Mouse (Mus musculus) hindbrain, embryonic 16.5 days (tissue): ENCODE measurements around the gene Tchhl1. TPM values are rescaled to one million over a fixed set of nuclear protein-coding genes. Genes with fewer than 3 reads are reported as not detected.

Experiments
- ATAC-seq: fragments of 200-750 bp; cut with Nextera tagmentation; 2 replicates; pipeline ENCODE4 v1.8.0; 2017; ENCODE audit warnings: moderate TSS enrichment, moderate library complexity
- H3K27ac ChIP-seq: fragments of 300-500 bp; sonication (generic); 2 replicates; pipeline ENCODE4 v1.5.1; 2014; ENCODE audit warnings: low read depth, mild to moderate bottlenecking, control low read depth, low read length, moderate library complexity
- H3K27me3 ChIP-seq: fragments of 300-500 bp; sonication (generic); replicated peaks from 2 replicates; pipeline ENCODE4 v1.6.1; 2014; ENCODE audit warnings: low read length; ENCODE audit not compliant: control insufficient read depth, insufficient read depth
- H3K36me3 ChIP-seq: fragments of 300-500 bp; sonication (generic); 2 replicates; pipeline ENCODE4 v1.6.1; 2014; ENCODE audit warnings: mild to moderate bottlenecking, low read length, moderate library complexity, mixed read lengths; ENCODE audit not compliant: control insufficient read depth, insufficient read depth
- H3K4me1 ChIP-seq: fragments of 300-500 bp; sonication (generic); 2 replicates; pipeline ENCODE4 v1.6.1; 2014; ENCODE audit warnings: low read depth, low read length; ENCODE audit not compliant: control insufficient read depth, insufficient read depth
- H3K4me2 ChIP-seq: fragments of 300-500 bp; sonication (generic); 2 replicates; pipeline ENCODE4 v1.6.1; 2014; ENCODE audit warnings: mild to moderate bottlenecking, low read length, control low read depth, moderate library complexity
- H3K4me3 ChIP-seq: fragments of 300-500 bp; sonication (generic); 2 replicates; pipeline ENCODE4 v1.5.1; 2014; ENCODE audit warnings: mild to moderate bottlenecking, low read length, control low read depth, moderate library complexity
- H3K9ac ChIP-seq: fragments of 300-500 bp; sonication (generic); 2 replicates; pipeline ENCODE4 v1.6.1; 2014; ENCODE audit warnings: low read depth, mild to moderate bottlenecking, control low read depth, low read length, moderate library complexity
- H3K9me3 ChIP-seq: fragments of 300-500 bp; sonication (generic); 2 replicates; pipeline ENCODE4 v1.6.1; 2014; ENCODE audit warnings: mild to moderate bottlenecking, low read length, moderate library complexity; ENCODE audit not compliant: control insufficient read depth
- WGBS: fragments of 180-500 bp; shearing (Covaris S2); extraction: QIAGEN DNeasy Blood & Tissue Kit; methylation state at CpG from one replicate; pipeline ENCODE4 v1.1.7; 2014; 5-methylcytosine and 5-hydroxymethylcytosine counted together
- polyA plus RNA-seq: library from polyadenylated mRNA; unstranded; fragments of >200 nt; fragmentation: Nextera tagmentation; extraction: Ambion mirVana; gene quantifications from 2 replicates; pipeline ENCODE4 v1.2.1, GENCODE M21; 2015

Gene Tchhl1
- polyA plus RNA-seq, 1 experiment from 2014 or later: not detected

- H3K4me2 ChIP-seq: peak overlapping the region; percentile 84
- peak; percentile 78 for ATAC-seq
- peak overlapping the region; percentile 59 for H3K9ac ChIP-seq
- peak overlapping the region; percentile 64 for H3K4me3 ChIP-seq
- peaks cover 3% of the 10 kb centered on the region; the same call in 1 of the 2 replicates for H3K27me3 ChIP-seq
- peak overlapping the region; percentile 3 for H3K27ac ChIP-seq
- H3K36me3 ChIP-seq: no peaks in the 10 kb centered on the region
- peaks cover 19% of the 10 kb centered on the region for H3K4me1 ChIP-seq
- WGBS: under 1% methylated on average over 59 of the region's 59 CpGs
- H3K9me3 ChIP-seq: no peaks in the 10 kb centered on the region
These were observed 21.3 kb upstream of the Tchhl1 start for GRCm38 (mm10) chr3:93447138-93447841.

- ATAC-seq: no peak
- Histone ChIP-seq H3K27me3 (no peaks in the 10 kb centered on the region), H3K9ac (no peak overlapping the region), H3K9me3 (no peaks in the 10 kb centered on the region), H3K36me3 (no peaks in the 10 kb centered on the region), H3K4me1 (no peaks in the 10 kb centered on the region), H3K4me2 (no peak overlapping the region), H3K4me3 (no peak overlapping the region), H3K27ac (no peak overlapping the region)
- WGBS: 71% methylated on average over 3 of the region's 3 CpGs
These were observed 2.0 kb upstream of the Tchhl1 start for GRCm38 (mm10) chr3:93466556-93466955.

DNA sequence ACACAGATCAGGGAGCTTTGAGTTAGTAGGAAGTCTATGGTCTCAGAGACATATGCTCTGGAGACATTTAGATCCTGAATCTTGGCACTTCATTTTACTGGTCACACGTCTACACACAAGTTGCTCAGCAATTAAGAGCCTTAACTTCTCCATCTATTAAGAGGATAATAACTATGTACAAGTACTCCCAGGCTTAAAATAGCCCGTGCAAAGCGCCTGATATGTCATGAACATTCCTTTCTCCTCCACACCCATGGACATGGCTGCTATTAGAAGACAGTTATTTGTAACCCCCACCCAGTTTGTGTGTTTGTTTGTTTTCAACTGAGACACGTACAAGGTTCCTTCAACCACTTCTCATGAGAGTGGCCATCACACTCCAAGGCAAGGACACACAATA is 1.4 kb upstream of the Tchhl1 start:
- H3K4me3 ChIP-seq: no peak overlapping the region
- H3K9me3 ChIP-seq: no peaks in the 10 kb centered on the region
- no peaks in the 10 kb centered on the region for H3K27me3 ChIP-seq
- 92% methylated on average over 4 of the region's 4 CpGs for WGBS
- ATAC-seq: no peak
- H3K4me1 ChIP-seq: no peaks in the 10 kb centered on the region
- H3K36me3 ChIP-seq: no peaks in the 10 kb centered on the region
- H3K27ac ChIP-seq: no peak overlapping the region
- H3K9ac ChIP-seq: no peak overlapping the region
- H3K4me2 ChIP-seq: no peak overlapping the region

DNA sequence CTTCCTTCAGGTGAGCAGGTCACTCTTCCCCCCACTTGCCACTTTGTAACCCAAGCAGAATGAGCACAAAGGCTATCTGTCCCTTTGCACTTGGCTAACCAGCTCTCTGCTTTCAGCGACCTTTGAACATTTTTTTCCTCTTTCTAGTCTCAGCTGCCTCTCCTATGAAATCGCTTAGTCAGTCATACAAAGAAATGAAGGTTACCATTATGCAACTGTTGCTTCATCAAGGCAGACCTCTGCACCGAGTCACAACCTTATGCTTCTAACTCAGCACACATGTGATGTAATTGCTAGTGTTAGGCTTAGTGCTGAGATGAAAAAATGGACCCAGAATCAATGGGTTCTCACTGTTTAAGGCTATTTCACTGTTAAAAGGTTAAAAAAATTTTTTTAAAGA is 1.1 kb downstream of the Tchhl1 start:
- Histone ChIP-seq H3K27ac (no peak overlapping the region), H3K27me3 (no peaks in the 10 kb centered on the region), H3K4me3 (no peak overlapping the region), H3K4me2 (no peak overlapping the region), H3K36me3 (no peaks in the 10 kb centered on the region), H3K9ac (no peak overlapping the region), H3K4me1 (no peaks in the 10 kb centered on the region), H3K9me3 (no peaks in the 10 kb centered on the region)
- WGBS: 80% methylated on average over 3 of the region's 3 CpGs
- no peak for ATAC-seq

- no peak overlapping the region for H3K4me3 ChIP-seq
- no peaks in the 10 kb centered on the region for H3K36me3 ChIP-seq
- no peaks in the 10 kb centered on the region for H3K27me3 ChIP-seq
- 98% methylated on average over 1 of the region's 1 CpGs for WGBS
- H3K4me2 ChIP-seq: no peak overlapping the region
- H3K27ac ChIP-seq: no peak overlapping the region
- no peaks in the 10 kb centered on the region for H3K9me3 ChIP-seq
- H3K4me1 ChIP-seq: no peaks in the 10 kb centered on the region
- no peak overlapping the region for H3K9ac ChIP-seq
- ATAC-seq: no peak
These were observed 11.5 kb downstream of the Tchhl1 start for GRCm38 (mm10) chr3:93480053-93480452.

- Histone ChIP-seq H3K4me1 (no peaks in the 10 kb centered on the region), H3K36me3 (no peaks in the 10 kb centered on the region), H3K27ac (no peak overlapping the region), H3K4me2 (no peak overlapping the region), H3K9me3 (no peaks in the 10 kb centered on the region), H3K4me3 (no peak overlapping the region), H3K9ac (no peak overlapping the region), H3K27me3 (no peaks in the 10 kb centered on the region)
- no peak for ATAC-seq
- 81% methylated on average over 2 of the region's 2 CpGs for WGBS
These were observed 13.5 kb downstream of the Tchhl1 start for GRCm38 (mm10) chr3:93481982-93482616.

DNA sequence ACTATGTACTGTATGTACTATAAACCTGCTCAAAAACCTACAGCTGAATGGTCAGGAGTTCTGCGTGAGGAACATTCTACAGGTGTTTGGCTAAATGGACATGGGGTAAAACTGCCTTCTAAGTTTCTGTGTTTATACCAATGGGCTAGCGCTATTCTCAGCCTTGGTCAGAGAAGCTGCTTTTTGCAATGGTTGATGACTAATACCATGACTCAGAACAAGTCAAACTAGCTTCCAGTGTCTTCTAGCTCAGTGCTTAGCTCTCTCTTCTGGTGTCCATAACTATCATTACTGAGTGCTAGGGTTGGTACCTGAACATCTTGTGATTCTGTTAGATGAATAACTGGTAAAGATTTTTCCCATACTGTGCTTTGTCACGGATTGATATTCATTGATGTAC is 17.1 kb downstream of the Tchhl1 start:
- no peaks in the 10 kb centered on the region for H3K9me3 ChIP-seq
- H3K27ac ChIP-seq: no peak overlapping the region
- H3K27me3 ChIP-seq: no peaks in the 10 kb centered on the region
- no peak overlapping the region for H3K9ac ChIP-seq
- no peak overlapping the region for H3K4me3 ChIP-seq
- no peaks in the 10 kb centered on the region for H3K4me1 ChIP-seq
- ATAC-seq: no peak
- H3K36me3 ChIP-seq: no peaks in the 10 kb centered on the region
- no peak overlapping the region for H3K4me2 ChIP-seq
- WGBS: 94% methylated on average over 3 of the region's 3 CpGs

DNA sequence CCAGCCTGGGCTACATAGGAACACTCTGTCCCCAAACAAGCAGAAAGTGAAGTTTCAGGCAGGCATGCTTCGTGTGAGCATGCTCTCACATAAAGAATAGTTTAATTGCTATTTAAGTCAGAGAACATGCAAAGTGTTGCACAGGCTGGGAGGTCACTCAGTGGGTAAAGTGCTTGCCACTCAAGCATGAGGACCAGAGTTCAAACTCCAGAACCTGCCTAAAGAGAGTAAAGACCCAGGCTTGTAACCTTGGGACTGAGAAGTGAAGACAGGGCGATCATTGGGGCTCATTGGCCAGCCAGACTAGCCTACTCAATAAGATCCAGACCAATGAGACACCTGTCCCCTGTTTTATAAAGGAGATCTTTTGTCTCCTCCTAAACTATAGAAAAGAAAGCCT is 20.0 kb downstream of the Tchhl1 start:
- Histone ChIP-seq H3K4me1 (no peaks in the 10 kb centered on the region), H3K27me3 (no peaks in the 10 kb centered on the region), H3K4me2 (no peak overlapping the region), H3K27ac (no peak overlapping the region), H3K4me3 (no peak overlapping the region), H3K36me3 (no peaks in the 10 kb centered on the region), H3K9me3 (no peaks in the 10 kb centered on the region), H3K9ac (no peak overlapping the region)
- 84% methylated on average over 2 of the region's 2 CpGs for WGBS
- ATAC-seq: no peak

- no peak for ATAC-seq
- H3K27ac ChIP-seq: no peak overlapping the region
- 76% methylated on average over 3 of the region's 3 CpGs for WGBS
These were observed 23.6 kb downstream of the Tchhl1 start for GRCm38 (mm10) chr3:93492176-93492575.

More at GRCm38 (mm10) chr3:93492176-93492575, 23.6 kb downstream of the Tchhl1 start:
- Histone ChIP-seq H3K4me3 (no peak overlapping the region), H3K4me1 (no peaks in the 10 kb centered on the region), H3K9me3 (no peaks in the 10 kb centered on the region), H3K36me3 (no peaks in the 10 kb centered on the region), H3K9ac (no peak overlapping the region), H3K27me3 (no peaks in the 10 kb centered on the region), H3K4me2 (no peak overlapping the region)
